Mouse (Mus musculus) ovary, postnatal 10 days (tissue): Measurements from ENCODE around the gene Vmn1r34.
"Not testable (repeated sequence)": the region's sequence is repeated elsewhere in the genome, so short reads cannot be mapped to it uniquely, and the experiment has no call there.

Experiments used
- DNase-seq: peaks from one replicate; pipeline ENCODE4 v3.0.0; 2022; ENCODE audit warnings: low spot score

The Vmn1r34 gene

DNA sequence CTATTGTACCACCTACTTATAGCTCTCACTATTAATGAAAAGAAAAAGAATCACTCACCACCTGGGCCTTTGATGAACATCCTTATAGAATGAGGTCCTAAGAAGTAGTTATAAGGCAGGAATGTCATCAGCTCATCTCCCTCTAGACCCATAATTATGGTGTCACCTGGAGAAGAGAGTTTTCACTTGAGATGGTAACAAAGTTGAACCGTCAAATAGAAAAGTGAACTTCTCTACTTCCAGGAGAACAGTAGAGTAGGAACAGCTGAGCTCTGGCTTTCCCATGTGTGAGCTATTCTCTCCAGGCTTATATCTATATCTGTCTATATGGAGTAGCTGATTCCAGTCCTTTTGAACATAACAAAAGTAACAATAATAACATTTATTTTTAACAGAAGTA is at the start of gene Vmn1r34:
Vmn1r34 (minus strand) TSS at position 101 of the 400 bp plus-strand sequence.
- no peak for DNase-seq

DNA sequence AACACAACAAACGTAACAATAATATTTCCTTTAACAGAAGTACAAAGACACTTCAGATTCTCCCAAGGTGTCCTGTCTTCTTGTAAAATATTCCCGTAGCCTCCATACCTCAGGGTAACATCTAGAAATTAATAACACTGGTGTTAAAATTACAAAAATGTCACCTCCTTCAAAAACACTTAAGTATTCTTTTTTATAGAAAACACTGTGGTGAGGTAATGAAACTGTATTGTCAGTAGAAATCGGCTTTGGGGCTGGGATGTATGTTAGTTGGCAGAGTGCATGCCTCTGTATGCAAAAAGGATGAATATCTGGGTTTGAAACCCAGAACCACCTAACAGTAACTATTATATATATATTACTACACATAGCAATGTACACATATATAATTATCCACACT is 42.1 kb upstream of the Vmn1r34 start, which contains the start of gene Vmn1r35:
Vmn1r35 (minus strand) TSS at position 101 of the 400 bp plus-strand sequence.
- no peak for DNase-seq

DNA sequence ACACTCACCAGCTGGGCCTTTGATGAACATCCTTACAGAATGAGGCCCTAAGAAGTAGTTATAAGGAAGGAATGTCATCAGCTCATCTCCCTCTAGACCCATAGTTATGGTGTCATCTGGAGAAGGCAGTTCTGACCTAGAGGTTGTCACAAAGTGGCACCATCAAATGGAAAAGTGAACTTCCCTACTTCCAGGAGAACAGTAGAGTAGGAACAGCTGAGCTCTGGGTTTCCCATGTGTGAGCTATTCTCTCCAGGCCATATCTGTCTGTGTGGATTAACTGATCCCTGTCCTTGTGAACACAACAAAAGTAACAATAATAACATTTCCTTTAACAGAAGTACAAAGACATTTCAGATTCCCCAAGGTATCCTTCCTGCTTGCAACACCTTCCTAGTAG is 25.5 kb downstream of the Vmn1r34 start, which contains the start of gene Vmn1r33:
Vmn1r33 (minus strand) TSS at position 101 of the 400 bp plus-strand sequence.
- DNase-seq, result not testable (repeated sequence)

DNA sequence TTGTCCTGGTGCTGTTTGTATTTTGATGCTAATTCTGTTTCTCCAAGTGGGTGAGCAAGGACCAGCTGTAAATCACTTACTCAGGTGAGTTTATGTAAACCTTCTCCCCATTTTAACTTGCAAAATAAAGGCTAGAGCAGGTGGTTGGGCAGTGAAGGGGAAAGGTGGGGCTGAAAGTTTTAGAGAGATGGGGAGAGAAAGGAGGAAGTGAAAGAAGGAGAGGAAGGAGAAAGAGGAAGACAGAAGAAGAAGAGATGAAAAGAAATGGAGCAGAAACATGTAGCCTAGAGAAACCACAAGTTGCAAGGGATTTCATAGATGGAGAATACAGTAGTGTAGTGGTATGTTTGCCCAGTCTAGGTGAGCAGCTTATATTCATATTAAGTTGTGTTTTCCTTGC is 47.9 kb downstream of the Vmn1r34 start:
- DNase-seq, result no peak
